Mouse (Mus musculus) urinary bladder, postnatal 25 days (tissue): Measurements from ENCODE around the gene AW011738.

Experiments used
- DNase-seq: peaks from one replicate; pipeline ENCODE4 v3.0.0; 2022; ENCODE audit warnings: low spot score

Gene AW011738

GRCm38 (mm10) chr4:156203001-156203412 is at the start of gene AW011738:
Gene AW011738 (plus strand): TSS chr4:156203304.
- peak; percentile 49 for DNase-seq

- peak; percentile 1 for DNase-seq
Measured at GRCm38 (mm10) chr4:156154771-156155170, 48.3 kb upstream of the AW011738 start.

- no peak for DNase-seq
Measured at GRCm38 (mm10) chr4:156166477-156166876, 36.6 kb upstream of the AW011738 start.

- no peak for DNase-seq
Measured at GRCm38 (mm10) chr4:156168611-156169010, 34.5 kb upstream of the AW011738 start.

GRCm38 (mm10) chr4:156169129-156169528 is 34.0 kb upstream of the AW011738 start:
- DNase-seq = no peak

GRCm38 (mm10) chr4:156171828-156172227 is 31.3 kb upstream of the AW011738 start:
- no peak for DNase-seq

- DNase-seq = no peak
Measured at GRCm38 (mm10) chr4:156177630-156178029, 25.5 kb upstream of the AW011738 start.

GRCm38 (mm10) chr4:156183747-156184146 is 19.4 kb upstream of the AW011738 start:
- no peak for DNase-seq

GRCm38 (mm10) chr4:156184291-156184954 is 18.7 kb upstream of the AW011738 start:
- no peak for DNase-seq

GRCm38 (mm10) chr4:156185456-156185949 is 17.6 kb upstream of the AW011738 start:
- DNase-seq = no peak

- no peak for DNase-seq
Measured at GRCm38 (mm10) chr4:156185950-156186850, 16.9 kb upstream of the AW011738 start.

GRCm38 (mm10) chr4:156188162-156188810 is 14.8 kb upstream of the AW011738 start:
- no peak for DNase-seq

- no peak for DNase-seq
Measured at GRCm38 (mm10) chr4:156188811-156189323, 14.2 kb upstream of the AW011738 start.

GRCm38 (mm10) chr4:156192421-156193199 is 10.5 kb upstream of the AW011738 start:
- peak; percentile 40 for DNase-seq

- peak; percentile 21 for DNase-seq
Measured at GRCm38 (mm10) chr4:156193200-156193590, 9.9 kb upstream of the AW011738 start.

GRCm38 (mm10) chr4:156193906-156194305 is 9.2 kb upstream of the AW011738 start:
- DNase-seq = no peak

- no peak for DNase-seq
Measured at GRCm38 (mm10) chr4:156194346-156194745, 8.8 kb upstream of the AW011738 start.

- DNase-seq = peak; percentile 52
Measured at GRCm38 (mm10) chr4:156195927-156196870, 6.9 kb upstream of the AW011738 start.

- DNase-seq = peak; percentile 70
Measured at GRCm38 (mm10) chr4:156197131-156197828, 5.8 kb upstream of the AW011738 start, which contains the start of gene Agrn. Gene Agrn (minus strand): TSS chr4:156197488.

- peak; percentile 81 for DNase-seq
Measured at GRCm38 (mm10) chr4:156197829-156198205, 5.3 kb upstream of the AW011738 start.
